Mouse (Mus musculus): ENCODE results near the gene Vmn1r31. TPM values are rescaled to one million over a fixed set of nuclear protein-coding genes. Genes with fewer than 3 reads are reported as not detected.

Gene Vmn1r31
- not detected for total RNA-seq (2021)
- long read RNA-seq, result 0 reads

DNA sequence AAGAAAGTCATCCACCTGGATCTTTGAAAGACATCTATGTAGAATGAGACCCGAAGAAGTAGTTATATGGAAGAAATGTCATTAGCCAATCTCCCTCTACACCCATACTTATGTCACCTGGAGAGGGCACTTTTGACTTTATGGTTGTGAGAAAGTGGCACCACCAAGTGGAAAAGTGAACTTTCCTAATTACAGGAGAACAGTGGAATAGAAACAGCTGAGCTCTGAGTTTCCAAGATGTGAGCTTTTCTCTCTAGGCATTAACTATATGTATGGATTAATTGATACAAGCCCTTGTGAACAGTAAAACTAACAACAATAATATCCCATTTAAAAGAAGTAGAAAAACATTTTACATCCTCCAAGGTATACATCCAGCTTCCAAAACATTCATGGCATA lies at the start of gene Vmn1r31:
Gene Vmn1r31 (minus strand): TSS at position 101 of the 400 bp plus-strand sequence.
- no peak for DNase-seq (ENCODE audit: low spot score in 2 of 2)

DNA sequence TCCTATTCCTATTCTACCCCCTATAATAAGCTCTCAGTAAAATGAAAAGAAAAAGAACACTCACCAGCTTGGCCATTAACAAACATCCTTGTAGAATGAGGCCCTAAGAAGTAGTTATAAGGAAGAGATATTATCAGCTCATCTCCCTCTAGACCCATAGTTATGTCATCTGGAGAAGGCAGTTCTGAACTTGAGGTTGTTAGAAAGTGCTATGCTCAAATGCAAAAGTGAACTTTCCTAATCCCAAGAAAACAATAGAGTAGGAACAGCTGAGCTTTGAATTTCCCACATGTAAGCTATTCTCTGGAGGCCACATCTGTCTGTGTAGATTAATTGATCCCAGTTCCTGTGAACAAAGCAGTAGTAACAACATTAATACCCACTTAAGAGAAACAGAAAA lies 31.8 kb downstream of the Vmn1r31 start, which contains the start of gene Vmn1r30:
Gene Vmn1r30 (minus strand): TSS at position 101 of the 400 bp plus-strand sequence.
- no peak for DNase-seq (ENCODE audit: low spot score in 2 of 2)

Other genes with a start within 250 kb of the Vmn1r31 start
- gene Vmn1r28, start 213.3 kb downstream of the Vmn1r31 start, total RNA-seq (2021), result not detected
- gene Vmn1r29, start 173.8 kb downstream of the Vmn1r31 start, total RNA-seq (2021), result not detected
- gene Vmn1r30, start 31.9 kb downstream of the Vmn1r31 start, total RNA-seq (2021), result not detected
- gene Abcg2, start 109.2 kb upstream of the Vmn1r31 start, total RNA-seq (2021), result 10 to 100 TPM; 17.4 to 20.1 TPM